Mouse (Mus musculus): ENCODE results near the gene Rapgef2.

DNA sequence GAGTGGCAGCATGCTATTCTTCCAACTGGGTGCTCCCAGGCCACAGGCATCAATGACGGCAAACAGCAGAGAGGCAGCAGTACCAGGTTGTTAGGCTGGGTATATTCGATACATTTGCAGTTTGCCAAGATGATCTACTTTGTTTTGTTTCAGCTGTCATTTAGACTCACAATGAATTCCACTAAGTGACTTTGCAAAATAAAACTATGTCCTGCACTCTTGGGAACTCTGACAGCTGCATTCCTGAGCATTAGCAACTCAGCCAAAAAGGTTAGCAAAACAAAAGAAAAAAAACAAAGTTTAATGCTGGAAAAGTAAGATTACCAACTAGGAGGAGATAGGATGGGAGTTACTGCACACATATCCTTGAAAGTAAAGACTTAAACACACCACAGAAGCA is 3.3 kb downstream of the Rapgef2 start:
- TF ChIP-seq CTCF (IDR thresholded peaks at IDR 0.05; ENCODE audit: borderline replicate concordance, extremely low read depth, insufficient read depth, insufficient read length) (no peak), POLR2A (IDR thresholded peaks at IDR 0.05; ENCODE audit: borderline replicate concordance, extremely low read depth, insufficient read depth, insufficient read length, poor library complexity, severe bottlenecking) (no peak)

Measured in brain, embryonic 14.5 days (tissue).